ENCODE assay signal across 18 mouse cellular contexts in the genomic region with DNA sequence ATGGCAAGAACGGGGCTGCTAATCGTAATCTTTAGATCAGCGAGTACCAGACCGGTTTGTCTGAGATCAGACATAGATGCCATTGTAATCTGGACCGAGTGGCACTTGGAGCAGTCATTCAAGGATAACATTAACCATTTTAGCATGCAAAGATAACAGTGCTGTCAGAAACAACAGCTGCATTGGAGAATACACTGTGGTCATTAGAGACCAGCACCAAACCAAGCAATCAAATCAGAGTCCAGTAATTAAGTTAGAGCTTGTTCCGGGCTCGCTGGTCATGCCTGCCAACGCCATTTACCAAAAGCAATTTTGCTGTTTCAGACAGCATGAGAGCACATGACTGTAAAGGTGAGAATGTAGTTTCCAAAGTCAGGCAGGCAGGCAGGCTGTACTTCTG. TPM values are rescaled to one million over a fixed set of nuclear protein-coding genes. Genes with fewer than 3 reads are reported as not detected.
DNase-seq lines count a peak whose midpoint lies in the region; ATAC-seq and TF ChIP-seq lines count a peak whose summit lies in the region.
"Had no signal": no experiment of that assay in that cellular context is flagged by ENCODE, and none has a peak within 500 bp of the region (broad histone marks: within the 10 kb centered on the region; RNA-seq: fewer than 3 reads in every experiment).

No protein-coding gene starts in this region.

- H3K4me2 ChIP-seq in hindbrain, embryonic 13.5 days, result no peak overlapping the region
- no peak overlapping the region for H3K4me2 ChIP-seq in hindbrain, postnatal 0 days (ENCODE audit: low read depth, low read length)
- H3K4me2 ChIP-seq in embryonic facial prominence, embryonic 13.5 days, result no peak overlapping the region
- H3K4me2 ChIP-seq in liver, postnatal 0 days (ENCODE audit: low read depth, low read length), result no peak overlapping the region
- H3K4me2 ChIP-seq: liver, embryonic 11.5 days; neural tube, embryonic 12.5 days had no signal

- no peaks in the 10 kb centered on the region for H3K27me3 ChIP-seq in hindbrain, embryonic 13.5 days
- H3K27me3 ChIP-seq in hindbrain, postnatal 0 days (ENCODE audit: insufficient read depth, low read length), result no peaks in the 10 kb centered on the region
- no peaks in the 10 kb centered on the region for H3K27me3 ChIP-seq in embryonic facial prominence, embryonic 13.5 days
- H3K27me3 ChIP-seq in liver, postnatal 0 days (ENCODE audit: insufficient read depth, low read length), result no peaks in the 10 kb centered on the region
- H3K27me3 ChIP-seq: neural tube, embryonic 12.5 days; Patski had no signal

- no peak for ATAC-seq in hindbrain, embryonic 13.5 days (ENCODE audit: low FRiP score)
- ATAC-seq in hindbrain, postnatal 0 days, result no peak
- no peak for ATAC-seq in embryonic facial prominence, embryonic 13.5 days (ENCODE audit: insufficient number of reproducible peaks, insufficient read depth, low FRiP score, low TSS enrichment, low read depth)
- no peak for ATAC-seq in liver, postnatal 0 days
- ATAC-seq: intestine, postnatal 0 days; Patski had no signal

- peak overlapping the region; percentile 18; the same call in 1 of the 2 replicates for H3K27ac ChIP-seq in hindbrain, embryonic 13.5 days
- H3K27ac ChIP-seq in hindbrain, postnatal 0 days, result no peak overlapping the region
- peak overlapping the region; percentile 63; the same call in 1 of the 2 replicates for H3K27ac ChIP-seq in embryonic facial prominence, embryonic 13.5 days
- no peak overlapping the region for H3K27ac ChIP-seq in liver, postnatal 0 days (ENCODE audit: low read depth)
- H3K27ac ChIP-seq: heart, embryonic 10.5 days; hindbrain, embryonic 10.5 days; neural tube, embryonic 12.5 days had no signal

- no peaks in the 10 kb centered on the region for H3K9me3 ChIP-seq in hindbrain, embryonic 13.5 days
- no peaks in the 10 kb centered on the region for H3K9me3 ChIP-seq in hindbrain, postnatal 0 days (ENCODE audit: low read length)
- H3K9me3 ChIP-seq in embryonic facial prominence, embryonic 13.5 days, result no peaks in the 10 kb centered on the region
- H3K9me3 ChIP-seq in liver, postnatal 0 days (ENCODE audit: low read length), result no peaks in the 10 kb centered on the region
- H3K9me3 ChIP-seq: heart, embryonic 10.5 days; hindbrain, embryonic 10.5 days; neural tube, embryonic 12.5 days had no signal

- no peak for TF ChIP-seq CTCF in hindbrain, postnatal 0 days (IDR thresholded peaks at IDR 0.05; ENCODE audit: low read depth)
- no peak for TF ChIP-seq CTCF in liver, postnatal 0 days (IDR thresholded peaks at IDR 0.05; ENCODE audit: low read depth)

- WGBS in hindbrain, embryonic 13.5 days, result 60% methylated on average over 8 of the region's 8 CpGs
- WGBS in hindbrain, postnatal 0 days, result 49% methylated on average over 8 of the region's 8 CpGs
- 45% methylated on average over 8 of the region's 8 CpGs for WGBS in embryonic facial prominence, embryonic 13.5 days
- 73% methylated on average over 8 of the region's 8 CpGs for WGBS in liver, postnatal 0 days (ENCODE audit: insufficient replicate concordance)

- no peak for TF ChIP-seq EP300 in liver, postnatal 0 days (IDR thresholded peaks at IDR 0.05; ENCODE audit: low read depth)

- H3K9ac ChIP-seq in hindbrain, embryonic 13.5 days, result no peak overlapping the region
- H3K9ac ChIP-seq in hindbrain, postnatal 0 days (replicated peaks; ENCODE audit: low read length), result no peak overlapping the region
- no peak overlapping the region for H3K9ac ChIP-seq in embryonic facial prominence, embryonic 13.5 days
- no peak overlapping the region for H3K9ac ChIP-seq in liver, postnatal 0 days (replicated peaks)
- H3K9ac ChIP-seq: neural tube, embryonic 12.5 days had no signal

- no peak for DNase-seq in hindbrain, postnatal 0 days (ENCODE audit: low spot score)
- peak; percentile 7 for DNase-seq in retina, postnatal 1 day
- no peak for DNase-seq in retina, embryonic 14.5 days (ENCODE audit: low spot score)
- no peak for DNase-seq in Muller cell, postnatal 12 days (ENCODE audit: inconsistent ontology term)
- DNase-seq in liver, postnatal 0 days, result no peak
- DNase-seq: adrenal gland, adult 8-10 months; cerebellum, adult 9-10 months; kidney, postnatal 10 days; lung, adult 2 months; thymus, postnatal 25 days had no signal

- no peak overlapping the region for H3K4me3 ChIP-seq in hindbrain, embryonic 13.5 days
- H3K4me3 ChIP-seq in hindbrain, postnatal 0 days (ENCODE audit: low read length), result no peak overlapping the region
- H3K4me3 ChIP-seq in embryonic facial prominence, embryonic 13.5 days, result no peak overlapping the region
- no peak overlapping the region for H3K4me3 ChIP-seq in liver, postnatal 0 days (ENCODE audit: low read depth, low read length)
- H3K4me3 ChIP-seq: heart, embryonic 10.5 days; hindbrain, embryonic 10.5 days; neural tube, embryonic 12.5 days had no signal

- peaks cover 6% of the 10 kb centered on the region; the same call in 1 of the 2 replicates for H3K4me1 ChIP-seq in hindbrain, embryonic 13.5 days (replicated peaks)
- H3K4me1 ChIP-seq in hindbrain, postnatal 0 days (ENCODE audit: insufficient read depth, low read length), result no peaks in the 10 kb centered on the region
- peaks cover 14% of the 10 kb centered on the region for H3K4me1 ChIP-seq in embryonic facial prominence, embryonic 13.5 days
- no peaks in the 10 kb centered on the region; the same call in 1 of the 2 replicates for H3K4me1 ChIP-seq in liver, postnatal 0 days (ENCODE audit: insufficient read depth)
- H3K4me1 ChIP-seq: neural tube, embryonic 12.5 days had no signal

- H3K36me3 ChIP-seq in hindbrain, embryonic 13.5 days, result no peaks in the 10 kb centered on the region
- H3K36me3 ChIP-seq in hindbrain, postnatal 0 days (ENCODE audit: insufficient read depth, low read length), result no peaks in the 10 kb centered on the region
- no peaks in the 10 kb centered on the region for H3K36me3 ChIP-seq in embryonic facial prominence, embryonic 13.5 days
- H3K36me3 ChIP-seq in liver, postnatal 0 days (replicated peaks; ENCODE audit: insufficient read depth, low read length), result no peaks in the 10 kb centered on the region
- H3K36me3 ChIP-seq: heart, embryonic 10.5 days; hindbrain, embryonic 10.5 days; neural tube, embryonic 12.5 days had no signal

RNA-seq across cellular contexts. Expression of gene Erbin, which starts 50.1 kb away (rescaled TPM):
- polyA plus RNA-seq in hindbrain, embryonic 13.5 days (2015; fragmentation: Nextera tagmentation; extraction: Ambion mirVana), result 10.6 and 11.2 TPM in 2 replicates
- 32.5 and 32.8 TPM in 2 replicates for total RNA-seq in hindbrain, postnatal 0 days (2014; rRNA removed)
- 8.1 and 8.5 TPM in 2 replicates for polyA plus RNA-seq in hindbrain, postnatal 0 days (2015; fragmentation: Nextera tagmentation; extraction: Ambion mirVana)
- polyA plus RNA-seq in embryonic facial prominence, embryonic 13.5 days (2015; fragmentation: Nextera tagmentation; extraction: Ambion mirVana), result 22.3 and 27.2 TPM in 2 replicates
- 7.7 and 7.9 TPM in 2 replicates for polyA plus RNA-seq in liver, postnatal 0 days (2015; fragmentation: Nextera tagmentation; extraction: Ambion mirVana)

Comparison
In these comparisons a context has a peak if more than half of its experiments do, and no peak if none do; other contexts are left out.
1. H3K27ac ChIP-seq: peak in hindbrain, embryonic 13.5 days (single experiment) and embryonic facial prominence, embryonic 13.5 days (single experiment); none in hindbrain, postnatal 0 days (single experiment) and liver, postnatal 0 days (single experiment).